Mouse (Mus musculus) c-Kit-positive CD71-positive TER-119-positive erythroid progenitor cells, embryonic 14.5 days (primary cell): ENCODE data around the gene Gm17387.
"Not testable (repeated sequence)": the region's sequence is repeated elsewhere in the genome, so short reads cannot be mapped to it uniquely, and the experiment has no call there.

Source experiments
- DNase-seq: peaks from one replicate; pipeline ENCODE4 v3.0.0-alpha.2; 2013; ENCODE audit warnings: low spot score

Gm17387 gene

GRCm38 (mm10) chr7:141016707-141017697 lies 11.9 kb upstream of the Gm17387 start:
- no peak for DNase-seq

- DNase-seq: not testable (repeated sequence)
Measured at GRCm38 (mm10) chr7:141017824-141018223, 11.1 kb upstream of the Gm17387 start, which contains the start of gene Ifitm6. Ifitm6 (minus strand) TSS chr7:141017924.

GRCm38 (mm10) chr7:141019028-141019427 lies 9.9 kb upstream of the Gm17387 start:
- no peak for DNase-seq

GRCm38 (mm10) chr7:141021489-141022449 lies 7.2 kb upstream of the Gm17387 start:
- DNase-seq: no peak

GRCm38 (mm10) chr7:141024865-141025838 lies 3.8 kb upstream of the Gm17387 start:
- DNase-seq: no peak

- no peak for DNase-seq
Measured at GRCm38 (mm10) chr7:141026097-141026739, 2.7 kb upstream of the Gm17387 start.

GRCm38 (mm10) chr7:141026740-141027098 lies 2.2 kb upstream of the Gm17387 start:
- DNase-seq: no peak

GRCm38 (mm10) chr7:141030390-141030789 lies 1.5 kb downstream of the Gm17387 start:
- no peak for DNase-seq

GRCm38 (mm10) chr7:141032458-141033167 lies 3.7 kb downstream of the Gm17387 start:
- DNase-seq: no peak

- not testable (repeated sequence) for DNase-seq
Measured at GRCm38 (mm10) chr7:141036624-141037023, 7.7 kb downstream of the Gm17387 start.

- no peak for DNase-seq
Measured at GRCm38 (mm10) chr7:141038090-141039032, 9.4 kb downstream of the Gm17387 start.

GRCm38 (mm10) chr7:141039386-141040107 lies 10.6 kb downstream of the Gm17387 start:
- no peak for DNase-seq

- no peak for DNase-seq
Measured at GRCm38 (mm10) chr7:141040867-141041606, 12.1 kb downstream of the Gm17387 start.

- no peak for DNase-seq
Measured at GRCm38 (mm10) chr7:141041661-141042060, 12.7 kb downstream of the Gm17387 start.

GRCm38 (mm10) chr7:141042539-141042938 lies 13.6 kb downstream of the Gm17387 start:
- DNase-seq: peak; percentile 57

- peak; percentile 65 for DNase-seq
Measured at GRCm38 (mm10) chr7:141046931-141047580, 18.1 kb downstream of the Gm17387 start.
